Mouse (Mus musculus) thymus, adult 2 months (tissue): ENCODE measurements around the gene Gm20518. TPM values are rescaled to one million over a fixed set of nuclear protein-coding genes. Genes with fewer than 3 reads are reported as not detected.

Experiments used
- DNase-seq: peaks from one replicate; pipeline ENCODE4 v3.0.0; 2021
- H3K27ac ChIP-seq: fragments of 200-500 bp; 2 replicates; pipeline ENCODE4 v1.5.1; 2012; ENCODE audit warnings: low read length, control low read depth; ENCODE audit not compliant: control insufficient read depth, insufficient read depth
- H3K27me3 ChIP-seq: fragments of 200-500 bp; 2 replicates; pipeline ENCODE4 v1.6.1; 2012; ENCODE audit warnings: mild to moderate bottlenecking, low read length, moderate library complexity, mixed read lengths; ENCODE audit not compliant: control insufficient read depth, insufficient read depth
- H3K36me3 ChIP-seq: fragments of 200-500 bp; 2 replicates; pipeline ENCODE4 v1.6.1; 2012; ENCODE audit warnings: mild to moderate bottlenecking, low read length, moderate library complexity; ENCODE audit not compliant: control insufficient read depth, insufficient read depth
- H3K4me1 ChIP-seq: fragments of 200-500 bp; replicated peaks from 2 replicates; pipeline ENCODE4 v1.6.1; 2012; ENCODE audit warnings: low read length; ENCODE audit not compliant: control insufficient read depth, insufficient read depth
- H3K4me3 ChIP-seq: fragments of 200-500 bp; 2 replicates; pipeline ENCODE4 v1.5.1; 2012; ENCODE audit warnings: mild to moderate bottlenecking, low read length, control low read depth, moderate library complexity; ENCODE audit not compliant: control insufficient read depth, insufficient read depth
- CTCF ChIP-seq: fragments of 200-500 bp; IDR thresholded peaks from 2 replicates; pipeline ENCODE4 v1.5.1; 2012; ENCODE audit warnings: mild to moderate bottlenecking, control low read depth, low read length, moderate library complexity, borderline replicate concordance; ENCODE audit not compliant: control insufficient read depth, poor library complexity, insufficient read depth; ENCODE audit errors: extremely low read depth
- POLR2A ChIP-seq: fragments of 200-500 bp; IDR thresholded peaks from 2 replicates; pipeline ENCODE4 v1.6.1; 2012; ENCODE audit warnings: mild to moderate bottlenecking, low read length, control low read depth, moderate library complexity; ENCODE audit not compliant: control insufficient read depth, poor library complexity, insufficient read depth; ENCODE audit errors: extremely low read depth
- WGBS: fragments of 180-500 bp; shearing (Covaris S2); methylation state at CpG from one replicate; pipeline ENCODE4 v1.1.7; 2018; 5-methylcytosine and 5-hydroxymethylcytosine counted together
- polyA plus RNA-seq: library from polyadenylated mRNA; depleted of rRNA; stranded (reverse); fragments of >200 nt; gene quantifications from 2 replicates; pipeline ENCODE4 v1.2.3, GENCODE M21; 2012; rRNA removed

Gene Gm20518
- 4.1 and 4.9 TPM in 2 replicates for polyA plus RNA-seq

DNA sequence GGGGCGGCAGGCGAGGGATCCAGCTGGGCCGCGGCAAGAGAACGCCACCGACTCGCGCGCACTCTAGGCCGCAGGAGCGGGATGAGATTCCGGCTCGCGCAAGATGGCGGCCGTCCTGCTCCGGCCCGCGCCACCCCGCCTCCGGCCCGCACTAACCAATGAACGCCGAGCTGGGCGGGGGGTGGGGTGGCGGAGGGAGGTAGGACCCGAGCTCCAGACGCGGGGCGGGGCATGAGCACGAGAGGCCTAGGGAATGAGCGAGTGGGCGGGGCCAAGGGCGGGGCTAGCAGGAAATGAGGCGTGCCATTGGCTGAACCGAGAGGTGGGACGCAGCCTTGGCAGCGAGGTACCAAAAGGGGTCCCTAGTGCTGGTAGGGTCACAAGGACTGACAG is at the start of gene Gm20518:
Gene Gm20518 (minus strand): TSS at position 105 of the 393 bp plus-strand sequence.
- TF ChIP-seq POLR2A (peak; percentile 91), CTCF (no peak)
- no peaks in the 10 kb centered on the region for H3K27me3 ChIP-seq
- peak; percentile 100 for DNase-seq
- H3K27ac ChIP-seq, result peak within 1 kb of the TSS; percentile 48
- H3K4me1 ChIP-seq, result peaks cover 12% of the 10 kb centered on the region
- H3K36me3 ChIP-seq, result no peaks in the 10 kb centered on the region
- under 1% methylated on average over 38 of the region's 38 CpGs for WGBS
- H3K4me3 ChIP-seq, result peak within 1 kb of the TSS; percentile 88

DNA sequence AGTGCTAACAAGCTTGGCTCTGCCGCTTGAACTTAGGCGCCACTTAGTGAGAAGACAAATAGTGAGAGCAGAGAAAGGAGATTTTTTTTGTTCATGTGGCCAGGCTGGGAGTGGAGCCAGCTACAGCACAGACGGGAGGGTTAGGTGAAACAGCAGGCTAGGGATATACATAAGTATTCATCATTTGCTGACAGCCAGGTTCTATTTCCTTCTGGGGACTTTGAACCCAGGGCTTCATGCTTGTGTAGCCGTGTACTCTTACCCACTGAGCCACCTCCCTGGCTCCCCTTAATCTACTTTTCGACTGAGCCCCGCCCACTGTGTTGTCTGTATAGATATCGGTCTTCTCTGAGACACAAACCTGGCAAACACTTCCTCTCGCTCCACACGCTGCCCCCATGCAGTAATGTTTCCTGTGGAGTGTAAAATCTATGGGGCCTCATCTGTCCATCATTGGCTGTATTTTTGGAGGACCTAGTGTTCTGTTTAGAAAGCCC is 47.8 kb upstream of the Gm20518 start:
- no peak for DNase-seq
- Histone ChIP-seq H3K27me3 (no peaks in the 10 kb centered on the region), H3K36me3 (no peaks in the 10 kb centered on the region), H3K27ac (no peak overlapping the region), H3K4me1 (peaks cover 4% of the 10 kb centered on the region), H3K4me3 (no peak overlapping the region)
- TF ChIP-seq POLR2A, result no peak
- no peak for TF ChIP-seq CTCF
- WGBS, result 47% methylated on average over 9 of the region's 9 CpGs

DNA sequence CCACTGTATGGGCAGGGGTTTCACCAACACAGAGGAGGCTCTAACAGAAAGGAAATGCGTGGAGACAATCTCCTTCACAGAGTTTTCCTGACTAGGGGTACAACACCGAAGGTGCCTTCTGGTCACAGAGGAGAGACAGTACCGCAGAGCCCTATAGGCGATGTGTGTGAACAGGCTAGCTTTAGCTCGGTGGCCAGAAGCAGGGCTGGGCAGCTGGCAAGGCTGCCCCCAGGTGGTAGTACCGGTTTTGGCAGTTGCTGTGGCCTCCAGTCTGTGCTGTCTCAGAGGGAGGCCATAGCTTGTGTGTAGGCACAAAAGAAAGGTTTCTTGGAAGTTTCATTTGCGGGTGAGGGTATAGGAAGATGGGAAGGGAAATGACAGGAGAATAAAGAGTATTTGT is 47.4 kb upstream of the Gm20518 start:
- TF ChIP-seq CTCF, result peak; percentile 86; the same call in 1 of the 2 replicates
- TF ChIP-seq POLR2A, result no peak
- H3K27me3 ChIP-seq, result no peaks in the 10 kb centered on the region
- H3K36me3 ChIP-seq, result no peaks in the 10 kb centered on the region
- no peak overlapping the region for H3K4me3 ChIP-seq
- 12% methylated on average over 7 of the region's 7 CpGs for WGBS
- peaks cover 7% of the 10 kb centered on the region for H3K4me1 ChIP-seq
- H3K27ac ChIP-seq, result no peak overlapping the region
- DNase-seq, result peak; percentile 74

DNA sequence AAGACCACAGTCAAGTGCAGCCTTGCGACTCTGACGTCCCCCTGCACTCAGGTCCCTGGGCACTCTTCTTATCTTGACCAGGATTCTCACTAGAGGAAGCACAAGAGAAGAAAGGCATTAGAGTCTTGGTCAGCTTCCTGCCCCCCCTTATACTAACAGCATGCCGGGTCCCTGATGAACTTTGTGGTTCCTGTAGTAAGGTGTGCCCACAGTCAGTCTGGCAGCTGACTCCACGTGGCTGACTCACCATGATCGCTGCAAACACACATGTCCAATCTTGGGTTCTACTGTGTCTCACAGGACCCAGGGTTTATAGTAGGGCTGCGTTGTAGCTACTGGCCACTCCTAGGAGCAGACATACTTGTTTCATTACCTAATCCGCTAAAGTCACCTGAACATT is 46.7 kb upstream of the Gm20518 start:
- Histone ChIP-seq H3K36me3 (no peaks in the 10 kb centered on the region), H3K4me3 (no peak overlapping the region), H3K4me1 (peaks cover 7% of the 10 kb centered on the region), H3K27ac (no peak overlapping the region), H3K27me3 (no peaks in the 10 kb centered on the region)
- 46% methylated on average over 7 of the region's 7 CpGs for WGBS
- TF ChIP-seq POLR2A (no peak), CTCF (no peak)
- DNase-seq, result no peak

DNA sequence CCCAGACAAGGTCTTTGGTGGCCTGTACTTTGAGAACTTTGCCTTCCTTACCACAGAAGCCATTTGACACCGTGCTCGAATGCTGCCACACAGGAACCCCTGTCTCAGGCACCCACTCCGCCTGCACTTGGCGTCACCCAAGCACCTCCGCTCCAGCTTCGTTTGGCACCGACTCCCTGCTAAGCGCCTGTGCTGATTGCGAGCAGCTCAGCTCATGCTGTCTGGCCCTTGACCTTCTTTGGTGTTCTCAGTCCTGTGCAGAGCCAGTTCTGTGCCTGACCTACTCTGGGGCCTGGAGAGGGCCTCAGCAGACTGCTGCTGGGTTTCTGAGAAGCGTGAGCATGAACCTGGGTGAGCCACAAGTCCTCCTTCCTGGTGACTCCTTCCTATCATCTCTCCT is 45.3 kb upstream of the Gm20518 start:
- 93% methylated on average over 10 of the region's 10 CpGs for WGBS
- no peak for DNase-seq
- no peaks in the 10 kb centered on the region for H3K27me3 ChIP-seq
- no peak overlapping the region for H3K4me3 ChIP-seq
- H3K27ac ChIP-seq, result no peak overlapping the region
- no peaks in the 10 kb centered on the region for H3K36me3 ChIP-seq
- TF ChIP-seq CTCF (no peak), POLR2A (no peak)
- H3K4me1 ChIP-seq, result peaks cover 7% of the 10 kb centered on the region

DNA sequence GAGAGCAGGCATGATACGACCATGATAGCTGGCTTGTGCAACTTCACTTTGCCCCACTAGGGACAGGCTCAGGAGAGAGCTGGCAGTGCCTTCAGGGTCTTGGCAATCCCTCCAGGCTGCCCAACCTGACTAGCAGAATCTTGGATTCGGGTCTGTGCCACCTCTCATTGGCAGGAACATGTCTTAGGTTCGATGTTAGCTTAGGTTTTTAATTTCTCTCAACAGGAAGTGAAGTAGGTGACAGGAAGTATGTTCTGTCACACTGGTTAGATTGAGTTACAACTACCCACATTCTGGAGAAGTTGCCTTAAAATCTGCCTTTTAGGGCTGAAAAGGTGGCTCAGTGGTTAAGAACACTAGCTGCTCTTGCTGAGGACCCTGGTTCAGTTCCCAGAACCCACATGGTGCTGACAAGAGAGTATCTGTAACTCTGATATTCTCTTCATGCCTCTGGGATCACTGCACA is 43.0 kb upstream of the Gm20518 start:
- H3K27me3 ChIP-seq, result no peaks in the 10 kb centered on the region
- H3K36me3 ChIP-seq, result no peaks in the 10 kb centered on the region
- no peak for TF ChIP-seq CTCF
- no peak for TF ChIP-seq POLR2A
- DNase-seq, result no peak
- peak overlapping the region; percentile 7 for H3K27ac ChIP-seq
- no peak overlapping the region for H3K4me3 ChIP-seq
- WGBS, result 37% methylated on average over 3 of the region's 3 CpGs
- H3K4me1 ChIP-seq, result peaks cover 7% of the 10 kb centered on the region

DNA sequence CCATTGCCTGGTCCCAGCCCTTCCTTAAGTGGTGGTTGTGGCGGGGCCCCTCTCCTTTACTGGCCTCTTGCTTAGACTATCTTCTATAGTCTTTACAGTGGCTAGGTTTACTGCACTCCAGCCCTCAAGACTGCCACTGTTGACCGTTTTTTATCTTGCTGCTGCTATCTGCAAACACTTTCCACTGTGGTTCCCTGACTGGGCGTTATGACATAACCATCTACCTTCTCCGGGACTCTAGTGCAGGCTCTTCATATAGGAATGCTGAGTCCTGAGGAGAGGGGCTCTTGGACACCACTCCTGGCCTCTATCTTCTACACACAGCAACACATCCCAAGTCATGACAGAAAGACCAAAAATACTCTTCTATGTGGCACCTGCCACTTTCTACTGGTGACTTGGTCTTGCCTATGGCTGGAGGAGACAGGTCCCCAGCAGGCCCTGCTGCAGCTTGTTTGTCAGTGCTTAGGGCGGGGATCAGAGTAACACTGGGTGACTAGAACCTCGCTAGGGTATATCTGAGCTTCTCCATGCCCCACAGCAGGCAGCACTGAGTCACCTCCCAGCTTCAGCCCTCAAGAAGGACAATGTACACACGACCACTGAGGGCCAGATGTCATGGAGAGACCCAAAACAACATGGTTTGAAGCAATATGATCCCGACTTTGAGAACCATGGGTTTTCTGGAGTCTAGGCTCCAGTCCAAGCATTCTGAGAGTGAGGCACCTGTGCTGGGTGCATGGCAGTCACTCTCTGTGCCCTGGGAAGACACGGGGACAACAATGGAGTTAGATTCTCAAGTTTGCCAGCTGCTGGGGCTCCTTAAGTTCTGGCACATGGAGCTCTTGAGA is 42.3 kb upstream of the Gm20518 start:
- WGBS, result 92% methylated on average over 9 of the region's 9 CpGs
- H3K4me1 ChIP-seq, result peaks cover 7% of the 10 kb centered on the region

More for the DNA sequence above, 42.3 kb upstream of the Gm20518 start:
- Histone ChIP-seq H3K27ac (peak overlapping the region; percentile 7), H3K4me3 (no peak overlapping the region), H3K27me3 (no peaks in the 10 kb centered on the region), H3K36me3 (no peaks in the 10 kb centered on the region)
- TF ChIP-seq POLR2A (no peak), CTCF (no peak)
- no peak for DNase-seq
